Mouse (Mus musculus) naive thymus-derived CD4-positive, alpha-beta T cell, adult 5 months (primary cell): ENCODE results near the gene Amigo2. TPM values are rescaled to one million over a fixed set of nuclear protein-coding genes. Genes with fewer than 3 reads are reported as not detected.

Source experiments
- polyA plus RNA-seq: library from polyadenylated mRNA; unstranded; fragments of 100-300 nt; shearing (Covaris generic); gene quantifications from one replicate; pipeline ENCODE4 v1.2.1, GENCODE M21; 2017

The Amigo2 gene
- polyA plus RNA-seq, result 43.0 TPM

DNA sequence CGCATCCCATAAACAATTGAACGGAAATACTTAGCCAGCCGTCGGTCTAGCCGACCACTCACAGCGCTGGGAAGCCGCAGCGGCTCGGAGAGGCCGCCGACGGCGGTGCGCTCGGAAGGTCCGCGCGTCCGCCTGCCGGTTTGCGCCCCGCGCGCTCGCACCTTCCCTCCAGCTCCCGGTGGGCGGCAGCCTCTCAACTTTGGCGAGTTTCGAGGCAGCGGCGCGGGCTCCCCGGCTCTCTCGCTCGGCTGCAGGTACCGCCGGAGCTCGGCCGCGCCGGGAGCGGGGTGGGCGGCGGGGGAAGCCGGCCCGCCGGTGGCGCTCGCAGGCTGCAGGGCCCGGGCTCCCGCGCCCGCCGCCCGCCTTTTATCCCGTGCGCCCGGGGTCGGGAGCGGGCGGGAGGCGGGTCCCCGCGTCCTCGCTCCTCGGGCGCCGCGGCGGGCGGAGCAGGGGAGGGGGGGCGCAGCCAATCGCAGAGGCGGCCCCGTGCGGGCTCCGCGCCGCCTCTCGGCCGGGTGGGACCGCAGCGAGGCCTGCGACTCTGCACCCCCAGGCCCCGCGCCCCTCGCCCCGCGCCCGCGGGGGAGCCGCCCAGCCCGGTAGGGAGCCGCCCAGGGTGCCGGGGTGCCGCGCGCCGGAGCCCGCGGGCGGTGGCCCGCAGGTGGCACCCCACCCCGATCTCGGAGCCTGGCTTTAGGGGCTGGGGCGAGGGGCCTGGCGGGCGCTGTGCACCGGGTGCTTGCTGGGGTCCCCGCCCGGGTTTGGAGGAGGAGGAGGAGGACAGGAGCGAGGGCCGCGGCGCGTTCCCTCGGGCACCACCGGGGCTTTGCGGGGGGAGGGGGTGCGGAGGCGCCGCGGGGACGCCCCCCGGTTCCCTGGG, at the start of gene Amigo2, which contains the start of gene Pced1b:
Gene Amigo2, minus strand, starts transcription at position 377 of the 880 bp plus-strand sequence.
Gene Pced1b, plus strand, starts transcription at position 197 of the 880 bp plus-strand sequence.

Other genes starting within 250 kb of the Amigo2 start
- gene Slc38a4, start 191.3 kb downstream of the Amigo2 start, polyA plus RNA-seq, result not detected
- 57.3 TPM for gene Pced1b, start 180 bp downstream of the Amigo2 start, polyA plus RNA-seq